Mouse (Mus musculus) forebrain, embryonic 15.5 days (tissue): ENCODE data around the gene Anapc16. TPM values are rescaled to one million over a fixed set of nuclear protein-coding genes. Genes with fewer than 3 reads are reported as not detected.
"Not testable (repeated sequence)": the region's sequence is repeated elsewhere in the genome, so short reads cannot be mapped to it uniquely, and the experiment has no call there.

Source experiments
- ATAC-seq: fragments of 200-750 bp; cut with Nextera tagmentation; replicated peaks from 2 replicates; pipeline ENCODE4 v1.8.0; 2017; ENCODE audit warnings: mild to moderate bottlenecking, moderate TSS enrichment, moderate library complexity
- H3K27ac ChIP-seq: fragments of 300-500 bp; sonication (generic); replicated peaks from 2 replicates; pipeline ENCODE4 v1.5.1; 2015; ENCODE audit warnings: mild to moderate bottlenecking, inconsistent platforms
- H3K27me3 ChIP-seq: fragments of 300-500 bp; sonication (generic); 2 replicates; pipeline ENCODE4 v1.6.1; 2015; ENCODE audit warnings: inconsistent platforms
- H3K36me3 ChIP-seq: fragments of 300-500 bp; sonication (generic); 2 replicates; pipeline ENCODE4 v1.6.1; 2015; ENCODE audit warnings: mild to moderate bottlenecking, inconsistent platforms
- H3K4me1 ChIP-seq: fragments of 300-500 bp; sonication (generic); 2 replicates; pipeline ENCODE4 v1.6.1; 2015; ENCODE audit warnings: inconsistent platforms
- H3K4me2 ChIP-seq: fragments of 300-500 bp; sonication (generic); replicated peaks from 2 replicates; pipeline ENCODE4 v1.6.1; 2015; ENCODE audit warnings: mild to moderate bottlenecking, inconsistent platforms
- H3K4me3 ChIP-seq: fragments of 300-500 bp; sonication (generic); 2 replicates; pipeline ENCODE4 v1.5.1; 2015; ENCODE audit warnings: mild to moderate bottlenecking, inconsistent platforms
- H3K9ac ChIP-seq: fragments of 300-500 bp; sonication (generic); replicated peaks from 2 replicates; pipeline ENCODE4 v1.6.1; 2015; ENCODE audit warnings: mild to moderate bottlenecking, inconsistent platforms
- H3K9me3 ChIP-seq: fragments of 300-500 bp; sonication (generic); 2 replicates; pipeline ENCODE4 v1.6.1; 2016; ENCODE audit warnings: inconsistent platforms
- WGBS: fragments of 180-500 bp; shearing (Covaris S2); methylation state at CpG from one replicate; pipeline ENCODE4 v1.1.7; 2015; ENCODE audit warnings: mixed read lengths; 5-methylcytosine and 5-hydroxymethylcytosine counted together
- polyA plus RNA-seq: library from polyadenylated mRNA; unstranded; fragments of >200 nt; fragmentation: Nextera tagmentation; extraction: Ambion mirVana; gene quantifications from 2 replicates; pipeline ENCODE4 v1.2.1, GENCODE M21; 2015

Gene Anapc16
- polyA plus RNA-seq, 1 experiment from 2014 or later, result 117 TPM

- Histone ChIP-seq H3K4me2 (no peak overlapping the region), H3K4me1 (peaks cover 35% of the 10 kb centered on the region), H3K36me3 (no peaks in the 10 kb centered on the region), H3K4me3 (no peak overlapping the region), H3K9ac (no peak overlapping the region), H3K27ac (peak overlapping the region; percentile 49), H3K27me3 (no peaks in the 10 kb centered on the region), H3K9me3 (no peaks in the 10 kb centered on the region)
- no peak for ATAC-seq
- WGBS, result 75% methylated on average over 7 of the region's 7 CpGs
These were observed 25.2 kb upstream of the Anapc16 start for GRCm38 (mm10) chr10:60028181-60028580.

- WGBS, result 15% methylated on average over 2 of the region's 2 CpGs
- H3K4me2 ChIP-seq, result no peak overlapping the region
- no peak overlapping the region for H3K4me3 ChIP-seq
- no peak overlapping the region for H3K9ac ChIP-seq
- 0 out of 2 replicates have a peak, but pooled peaks have one; percentile 39 for ATAC-seq
- no peaks in the 10 kb centered on the region for H3K9me3 ChIP-seq
- H3K36me3 ChIP-seq, result no peaks in the 10 kb centered on the region
- H3K4me1 ChIP-seq, result peaks cover 35% of the 10 kb centered on the region
- H3K27ac ChIP-seq, result peak overlapping the region; percentile 49
- no peaks in the 10 kb centered on the region for H3K27me3 ChIP-seq
These were observed 24.7 kb upstream of the Anapc16 start for GRCm38 (mm10) chr10:60027619-60028084.

- H3K9ac ChIP-seq, result 0 out of 2 replicates have a peak overlapping the region, but pooled peaks have one; percentile 2
- no peaks in the 10 kb centered on the region for H3K9me3 ChIP-seq
- peak overlapping the region; percentile 20; the same call in 1 of the 2 replicates for H3K27ac ChIP-seq
- WGBS, result 38% methylated on average over 13 of the region's 13 CpGs
- H3K4me3 ChIP-seq, result no peak overlapping the region
- peaks cover 27% of the 10 kb centered on the region for H3K4me1 ChIP-seq
- H3K4me2 ChIP-seq, result no peak overlapping the region
- H3K27me3 ChIP-seq, result no peaks in the 10 kb centered on the region
- H3K36me3 ChIP-seq, result no peaks in the 10 kb centered on the region
- ATAC-seq, result no peak
These were observed 23.9 kb upstream of the Anapc16 start for GRCm38 (mm10) chr10:60026759-60027395.

GRCm38 (mm10) chr10:60023751-60024150, 20.8 kb upstream of the Anapc16 start:
- no peaks in the 10 kb centered on the region for H3K36me3 ChIP-seq
- H3K4me1 ChIP-seq, result peaks cover 19% of the 10 kb centered on the region
- H3K9ac ChIP-seq, result no peak overlapping the region
- H3K9me3 ChIP-seq, result no peaks in the 10 kb centered on the region
- 92% methylated on average over 1 of the region's 1 CpGs for WGBS
- H3K27me3 ChIP-seq, result no peaks in the 10 kb centered on the region
- no peak overlapping the region for H3K4me2 ChIP-seq
- no peak overlapping the region for H3K4me3 ChIP-seq
- no peak overlapping the region for H3K27ac ChIP-seq
- ATAC-seq, result no peak

DNA sequence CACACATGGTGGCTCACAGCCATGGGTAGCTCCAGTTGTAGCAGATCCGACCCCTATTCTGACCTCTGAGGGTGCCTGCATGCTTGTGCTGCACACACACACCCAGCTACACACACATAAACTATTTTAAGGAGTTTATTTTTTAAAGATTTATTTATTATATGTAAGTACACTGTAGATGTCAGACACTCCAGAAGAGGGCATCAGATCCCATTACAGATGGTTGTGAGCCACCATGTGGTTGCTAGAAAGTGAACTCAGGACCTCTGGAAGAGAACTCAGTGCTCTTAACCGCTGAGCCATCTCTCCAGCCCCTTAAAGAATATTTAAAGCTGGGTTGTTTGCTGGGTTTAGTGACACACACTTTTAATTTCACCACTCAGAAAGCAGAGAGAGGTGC, 16.4 kb upstream of the Anapc16 start:
- no peak overlapping the region for H3K4me2 ChIP-seq
- H3K4me1 ChIP-seq, result no peaks in the 10 kb centered on the region
- ATAC-seq, result no peak
- no peak overlapping the region for H3K9ac ChIP-seq
- H3K9me3 ChIP-seq, result no peaks in the 10 kb centered on the region
- H3K4me3 ChIP-seq, result no peak overlapping the region
- no peak overlapping the region for H3K27ac ChIP-seq
- WGBS, result 83% methylated on average over 2 of the region's 2 CpGs
- H3K27me3 ChIP-seq, result no peaks in the 10 kb centered on the region
- peaks cover 3% of the 10 kb centered on the region; the same call in 1 of the 2 replicates for H3K36me3 ChIP-seq

DNA sequence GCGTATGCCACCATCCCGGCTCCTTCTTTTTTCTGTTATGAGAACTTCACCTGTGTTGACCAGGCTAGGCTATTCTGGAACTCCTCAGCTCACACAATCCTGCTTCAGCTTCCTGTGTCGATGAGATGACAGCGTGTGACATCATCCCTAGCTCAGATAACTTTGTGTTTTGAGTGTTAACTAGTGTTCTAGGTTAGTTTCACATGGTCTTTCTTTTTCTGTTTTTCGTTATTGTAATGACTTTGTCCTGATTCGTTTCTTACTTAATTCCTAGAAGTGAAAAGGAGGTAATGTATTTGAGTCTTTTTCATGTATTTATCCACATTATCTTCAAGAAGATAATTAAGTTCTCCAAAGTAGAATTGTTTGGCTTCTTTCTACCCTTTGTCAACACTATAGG, 13.3 kb upstream of the Anapc16 start:
- no peak overlapping the region for H3K4me2 ChIP-seq
- 92% methylated on average over 6 of the region's 6 CpGs for WGBS
- H3K9ac ChIP-seq, result no peak overlapping the region
- H3K9me3 ChIP-seq, result no peaks in the 10 kb centered on the region
- H3K36me3 ChIP-seq, result peaks cover 9% of the 10 kb centered on the region
- no peak overlapping the region for H3K4me3 ChIP-seq
- no peak overlapping the region for H3K27ac ChIP-seq
- H3K27me3 ChIP-seq, result no peaks in the 10 kb centered on the region
- ATAC-seq, result no peak
- H3K4me1 ChIP-seq, result no peaks in the 10 kb centered on the region

- no peaks in the 10 kb centered on the region for H3K27me3 ChIP-seq
- 86% methylated on average over 3 of the region's 3 CpGs for WGBS
- no peaks in the 10 kb centered on the region for H3K9me3 ChIP-seq
These were observed 6.2 kb upstream of the Anapc16 start for GRCm38 (mm10) chr10:60009115-60009514.

GRCm38 (mm10) chr10:60005264-60005663, 2.3 kb upstream of the Anapc16 start:
- 59% methylated on average over 2 of the region's 2 CpGs for WGBS
- H3K4me2 ChIP-seq, result no peak overlapping the region
- peaks cover 24% of the 10 kb centered on the region for H3K4me1 ChIP-seq
- no peaks in the 10 kb centered on the region for H3K9me3 ChIP-seq
- no peaks in the 10 kb centered on the region for H3K27me3 ChIP-seq
- no peak for ATAC-seq
- H3K9ac ChIP-seq, result no peak overlapping the region
- no peak overlapping the region for H3K4me3 ChIP-seq
- peaks cover 8% of the 10 kb centered on the region for H3K36me3 ChIP-seq
- H3K27ac ChIP-seq, result no peak overlapping the region

More at GRCm38 (mm10) chr10:60009115-60009514, 6.2 kb upstream of the Anapc16 start:
- no peak overlapping the region for H3K4me2 ChIP-seq
- H3K4me1 ChIP-seq, result no peaks in the 10 kb centered on the region
- no peak overlapping the region for H3K4me3 ChIP-seq
- no peak for ATAC-seq
- no peak overlapping the region for H3K27ac ChIP-seq
- no peak overlapping the region for H3K9ac ChIP-seq
- peaks cover 14% of the 10 kb centered on the region for H3K36me3 ChIP-seq

- Histone ChIP-seq H3K9me3 (no peaks in the 10 kb centered on the region), H3K27ac (peak overlapping the region; percentile 99), H3K4me3 (peak overlapping the region; percentile 73), H3K4me2 (peak overlapping the region; percentile 79), H3K27me3 (no peaks in the 10 kb centered on the region), H3K4me1 (peaks cover 24% of the 10 kb centered on the region), H3K9ac (peak overlapping the region; percentile 82), H3K36me3 (peaks cover 8% of the 10 kb centered on the region)
- ATAC-seq, result no peak
- 69% methylated on average over 9 of the region's 9 CpGs for WGBS
These were observed 912 bp upstream of the Anapc16 start for GRCm38 (mm10) chr10:60003847-60004246.

- peak overlapping the region; percentile 82 for H3K9ac ChIP-seq
- WGBS, result under 1% methylated on average over 21 of the region's 21 CpGs
- peak overlapping the region; percentile 73 for H3K4me3 ChIP-seq
- H3K27me3 ChIP-seq, result no peaks in the 10 kb centered on the region
- peak overlapping the region; percentile 79 for H3K4me2 ChIP-seq
- peak overlapping the region; percentile 99 for H3K27ac ChIP-seq
- no peaks in the 10 kb centered on the region for H3K9me3 ChIP-seq
- peaks cover 6% of the 10 kb centered on the region for H3K36me3 ChIP-seq
- peaks cover 24% of the 10 kb centered on the region for H3K4me1 ChIP-seq
- peak; percentile 81 for ATAC-seq
These were observed 348 bp upstream of the Anapc16 start for GRCm38 (mm10) chr10:60003213-60003752.

GRCm38 (mm10) chr10:60002203-60002602, 732 bp downstream of the Anapc16 start:
- Histone ChIP-seq H3K9ac (peak overlapping the region; percentile 82), H3K4me3 (peak overlapping the region; percentile 73), H3K4me2 (peak overlapping the region; percentile 63), H3K27ac (peak overlapping the region; percentile 99), H3K9me3 (no peaks in the 10 kb centered on the region), H3K27me3 (no peaks in the 10 kb centered on the region), H3K36me3 (no peaks in the 10 kb centered on the region), H3K4me1 (peaks cover 24% of the 10 kb centered on the region)
- ATAC-seq, result no peak
- 1% methylated on average over 12 of the region's 12 CpGs for WGBS

- H3K27ac ChIP-seq, H3K27me3 ChIP-seq, H3K9me3 ChIP-seq, ATAC-seq, H3K36me3 ChIP-seq: not testable (repeated sequence)
- Histone ChIP-seq H3K4me1 (peaks cover 24% of the 10 kb centered on the region), H3K9ac (peak overlapping the region; percentile 82), H3K4me2 (peak overlapping the region; percentile 63), H3K4me3 (peak overlapping the region; percentile 73)
- 84% methylated on average over 8 of the region's 8 CpGs for WGBS
These were observed 1.3 kb downstream of the Anapc16 start for GRCm38 (mm10) chr10:60001663-60002062.
